Mouse (Mus musculus) adrenal gland, adult 18-20 months (tissue): Measurements from ENCODE around the gene Csrnp1. TPM values are rescaled to one million over a fixed set of nuclear protein-coding genes. Genes with fewer than 3 reads are reported as not detected.
A peak's percentile ranks its signal among the peaks of the same experiment; 100 is the strongest.

Source experiments
- DNase-seq, 2 experiments: peaks; one replicate each; pipeline ENCODE4 v3.0.0; 2021 to 2022; ENCODE audit warnings: low spot score in 2 of 2
- total RNA-seq, 2 experiments: library from RNA; stranded (reverse); gene quantifications; 1 replicate in 1 of 2; 2 replicates in 1 of 2; pipeline ENCODE4 v1.2.3; 2021

Csrnp1 gene
- total RNA-seq, 2 experiments from 2014 or later: 13.8 to 19.3 TPM

DNA sequence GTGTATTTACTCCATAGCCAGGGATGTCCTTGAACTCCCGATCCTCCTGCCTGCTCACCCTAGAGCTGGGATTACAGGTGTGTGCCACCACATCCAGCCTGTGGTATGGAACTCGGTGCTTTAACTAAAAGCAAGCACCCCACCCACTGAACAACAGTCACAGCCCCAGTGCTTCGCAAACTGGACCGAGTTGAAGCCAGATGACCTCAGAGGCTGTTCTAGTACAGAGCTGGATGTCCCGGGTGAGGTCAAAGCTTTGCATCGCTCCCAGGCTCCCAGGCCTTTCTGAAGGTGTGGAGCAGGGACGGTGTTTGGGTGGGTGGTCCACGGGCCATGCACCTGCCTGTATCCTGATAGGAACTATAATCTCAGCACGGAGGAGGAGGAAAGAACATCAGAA, 33.1 kb downstream of the Csrnp1 start:
- no peak for DNase-seq

DNA sequence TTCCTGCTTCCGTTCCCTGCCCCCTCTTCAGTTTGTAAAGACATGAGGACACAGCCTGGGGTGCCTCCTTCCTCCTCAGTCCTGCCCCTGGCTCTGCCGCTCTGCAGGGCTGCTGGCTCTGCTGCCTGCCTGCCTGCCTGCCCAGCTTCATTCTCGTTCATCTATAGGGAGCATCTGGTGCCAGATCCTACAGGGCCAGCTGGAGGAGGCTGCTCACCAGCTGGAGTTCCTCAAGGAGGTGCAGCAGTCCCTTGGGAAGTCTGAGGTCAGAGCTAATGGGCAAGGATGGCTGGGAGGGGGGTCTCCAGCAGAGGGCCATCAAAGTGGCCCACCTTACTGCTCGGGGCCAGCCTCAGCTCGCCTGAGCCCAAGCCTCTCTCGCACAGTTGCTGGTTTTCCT, 34.0 kb downstream of the Csrnp1 start:
- DNase-seq: no peak

DNA sequence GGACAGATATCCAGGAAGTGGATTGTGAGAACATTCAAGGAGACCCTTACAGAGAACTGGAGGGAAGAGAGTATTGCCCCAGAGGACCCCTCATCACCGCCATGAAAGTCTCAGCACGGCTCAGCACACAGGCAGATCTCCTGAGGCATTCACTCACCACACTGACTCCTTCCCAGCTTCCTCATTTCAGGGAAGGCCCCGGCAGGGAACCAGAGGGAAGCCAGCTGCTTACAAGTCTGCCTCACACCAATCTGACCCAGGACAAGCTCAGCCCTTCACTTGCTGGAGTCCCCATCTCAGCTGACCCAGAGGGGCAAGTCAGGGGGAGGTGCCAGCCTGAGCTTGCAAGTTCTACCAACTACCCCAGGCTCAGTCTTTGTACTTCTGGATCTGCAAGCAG, 35.7 kb downstream of the Csrnp1 start:
- no peak for DNase-seq

DNA sequence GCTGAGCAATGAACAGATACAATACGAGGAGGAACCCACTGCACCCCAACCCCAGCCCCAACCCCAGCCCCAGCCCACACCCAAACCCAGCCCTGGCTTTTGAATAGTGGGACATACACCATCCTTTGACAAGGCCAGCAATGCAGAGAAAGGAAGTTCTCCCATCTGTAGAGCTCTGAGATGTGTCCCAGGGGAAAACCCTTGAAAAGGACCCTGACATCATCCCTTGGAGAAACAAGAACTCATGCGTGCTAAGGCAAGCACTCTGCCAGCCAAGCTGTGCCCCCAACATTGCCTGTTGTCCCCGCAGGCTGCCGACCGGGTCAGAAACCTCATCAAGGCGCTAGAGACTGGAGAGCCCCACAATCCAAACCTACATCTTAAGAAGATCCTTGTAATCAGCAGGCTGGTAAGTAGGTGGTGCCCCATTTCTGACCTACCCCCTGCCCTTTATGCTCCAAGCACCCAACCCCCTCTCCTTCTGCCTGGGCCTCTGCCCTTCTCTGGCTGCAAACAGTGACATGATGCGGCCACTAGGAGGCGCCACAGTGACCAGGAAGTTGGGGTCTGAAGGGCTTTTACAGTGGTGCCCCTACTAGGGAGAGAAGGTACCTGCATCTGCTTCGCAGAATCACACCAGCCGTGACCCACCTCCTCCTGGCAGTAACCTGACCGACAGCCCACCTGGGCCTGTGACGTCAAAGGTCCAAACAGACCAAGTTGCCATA, 39.1 kb downstream of the Csrnp1 start:
- DNase-seq: peak in 1 of 2 experiments; percentile 39

DNA sequence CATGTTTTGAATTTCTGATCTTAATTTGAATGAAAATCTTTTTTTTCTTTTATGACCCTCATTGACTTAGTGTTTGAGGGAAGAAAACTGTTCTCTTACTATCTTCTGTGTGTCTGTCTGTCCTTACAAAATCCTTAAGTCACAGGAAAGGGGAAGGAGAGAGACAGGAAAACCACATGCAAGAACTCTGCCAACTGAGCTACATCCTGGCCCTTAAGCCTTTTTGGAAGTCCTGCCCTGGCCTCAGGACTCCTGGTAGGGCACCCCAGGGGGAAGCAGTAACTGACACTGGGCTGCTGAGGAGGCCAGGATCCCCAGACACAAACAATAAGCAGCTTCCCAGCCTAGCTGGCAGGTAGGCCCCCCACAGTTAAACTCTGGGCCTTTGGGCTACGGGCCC, 41.1 kb downstream of the Csrnp1 start:
- DNase-seq: no peak

DNA sequence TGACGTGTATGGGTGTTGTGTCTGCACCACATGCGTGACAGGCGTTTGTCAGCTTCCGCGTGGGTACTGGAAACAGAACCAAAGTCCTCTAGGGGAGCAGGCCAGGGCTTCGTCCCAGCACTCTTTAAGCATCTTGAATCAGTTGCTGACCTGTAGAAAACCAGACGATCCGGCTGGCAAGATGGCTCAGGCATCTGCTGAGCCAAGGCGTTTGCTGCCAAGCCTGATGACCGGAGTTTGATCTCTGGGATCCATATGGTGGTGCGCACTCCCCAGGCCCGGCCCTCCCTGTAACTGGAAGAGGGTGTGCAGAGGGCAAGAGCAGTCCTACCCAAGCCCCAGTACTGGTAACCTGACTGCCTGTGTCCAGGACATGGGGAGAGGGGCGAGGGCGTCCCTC, 42.6 kb downstream of the Csrnp1 start:
- no peak for DNase-seq

DNA sequence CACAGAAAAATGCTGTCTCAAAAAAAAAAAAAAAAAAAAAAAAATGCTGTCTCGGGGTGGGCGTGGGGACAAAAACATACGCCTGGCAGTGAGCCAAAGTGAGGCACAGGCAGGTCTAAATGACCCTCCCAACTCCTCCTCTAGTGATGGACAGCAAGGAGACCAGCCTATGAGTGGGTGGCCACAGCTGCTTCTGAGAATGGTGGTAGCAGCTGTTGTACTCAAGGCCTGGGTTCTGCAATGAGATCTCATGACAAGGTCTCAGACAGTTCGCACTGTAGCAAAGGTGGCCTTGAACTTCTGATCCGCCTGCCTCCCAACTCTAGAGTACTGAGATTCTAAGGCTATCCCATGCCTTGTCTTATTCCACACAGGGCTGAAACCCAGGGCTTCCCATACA, 43.1 kb downstream of the Csrnp1 start:
- DNase-seq: no peak

DNA sequence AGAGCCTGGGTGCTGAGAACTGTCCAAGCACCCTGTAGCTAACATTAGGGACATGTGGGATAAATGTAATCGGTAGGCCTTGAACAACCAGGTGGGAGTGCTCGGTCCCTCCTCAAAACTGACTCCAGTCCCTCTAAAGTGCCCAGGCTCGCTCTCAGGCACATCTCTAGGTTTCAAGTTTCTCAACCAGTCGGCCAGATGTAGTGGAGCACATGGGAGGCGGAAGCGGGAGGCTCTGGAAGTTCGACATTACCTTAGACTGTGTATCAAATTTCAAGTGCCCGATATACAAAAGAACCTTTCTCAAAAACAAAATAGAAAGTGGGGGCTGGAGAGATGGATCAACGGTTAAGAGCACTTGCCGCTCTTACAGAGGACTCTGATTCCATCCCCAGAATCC, 44.8 kb downstream of the Csrnp1 start:
- DNase-seq: no peak

DNA sequence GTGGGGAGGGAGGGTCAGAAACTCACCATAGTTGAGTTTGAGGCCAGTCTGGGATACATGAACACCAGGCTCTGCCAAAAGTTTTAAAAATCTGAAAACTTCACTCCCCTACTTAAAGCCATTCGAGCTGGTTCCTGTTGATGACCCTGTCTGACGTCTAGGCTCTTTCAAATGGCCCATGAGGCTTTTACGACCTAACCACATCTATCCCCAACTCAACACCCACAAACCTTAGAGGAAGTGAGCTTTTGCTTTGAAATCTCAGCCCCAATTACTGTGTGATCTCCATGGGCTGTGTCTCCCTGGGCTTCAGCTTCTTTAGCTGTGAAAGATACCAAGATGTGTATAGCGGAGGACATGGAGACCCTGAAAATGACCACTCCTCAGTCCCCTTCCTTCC, 46.0 kb downstream of the Csrnp1 start:
- DNase-seq: no peak

DNA sequence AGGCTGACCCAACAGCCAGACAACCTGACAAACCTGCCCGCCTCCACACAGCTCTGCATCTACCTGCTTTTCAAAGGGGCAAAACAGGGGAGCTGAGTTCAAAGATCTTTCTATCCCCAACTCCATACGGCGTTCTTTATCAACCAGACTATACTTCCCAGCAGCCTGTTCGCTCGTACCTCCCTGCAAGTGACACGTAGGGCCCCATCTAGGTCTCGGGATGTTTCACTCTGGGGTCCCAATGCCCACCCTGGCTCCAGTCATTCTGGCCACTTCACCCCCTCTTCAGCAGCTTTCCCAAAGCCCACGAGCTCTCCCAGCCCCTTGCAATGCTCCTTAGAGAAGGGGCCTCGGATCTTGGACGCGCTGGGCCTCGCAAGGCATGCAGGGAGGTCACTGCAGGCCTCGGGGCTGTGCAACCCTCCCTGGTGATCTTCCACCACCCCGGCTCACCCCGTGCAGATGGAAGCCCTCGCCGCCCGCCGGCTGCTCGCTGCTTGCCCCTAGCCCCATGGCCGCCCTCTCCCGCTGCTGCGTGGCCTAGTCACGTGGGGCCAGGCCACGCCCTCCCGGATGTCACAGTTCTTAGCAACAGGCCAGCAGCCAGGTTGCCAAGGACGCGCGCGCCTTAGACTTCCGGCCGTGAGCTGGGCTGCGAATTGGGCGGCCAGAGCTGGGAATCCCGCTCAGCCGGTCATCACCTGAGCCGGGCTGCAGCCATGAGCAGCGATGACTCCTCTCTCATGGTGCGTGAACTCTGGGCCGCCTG, 47.3 kb downstream of the Csrnp1 start, which contains the start of the genes Gorasp1 and Ttc21a:
Gene Gorasp1, minus strand, starts transcription at position 561 of the 769 bp plus-strand sequence.
Gene Ttc21a, plus strand, starts transcription at position 602 of the 769 bp plus-strand sequence.
- peak; percentile 92 to 97 for DNase-seq

DNA sequence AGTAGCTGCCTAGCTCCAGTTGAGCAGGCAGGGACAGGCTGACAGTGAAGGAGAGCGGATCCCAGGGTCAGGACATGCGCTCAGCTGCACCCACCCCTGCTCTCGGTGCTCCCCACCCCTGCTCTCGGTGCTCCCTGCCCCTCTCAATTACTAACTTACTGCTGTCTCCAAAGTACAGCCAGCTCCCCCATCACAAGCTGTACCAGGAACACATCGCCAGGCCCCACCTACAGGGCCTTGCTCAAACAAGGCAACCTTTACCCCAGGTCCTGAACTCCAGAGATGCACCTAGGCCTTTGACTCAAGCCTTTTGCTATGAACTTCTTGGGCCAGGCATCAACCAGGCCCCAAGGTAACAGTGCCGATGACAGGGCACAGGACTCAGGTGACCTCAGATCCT, 50.8 kb downstream of the Csrnp1 start:
- no peak for DNase-seq

DNA sequence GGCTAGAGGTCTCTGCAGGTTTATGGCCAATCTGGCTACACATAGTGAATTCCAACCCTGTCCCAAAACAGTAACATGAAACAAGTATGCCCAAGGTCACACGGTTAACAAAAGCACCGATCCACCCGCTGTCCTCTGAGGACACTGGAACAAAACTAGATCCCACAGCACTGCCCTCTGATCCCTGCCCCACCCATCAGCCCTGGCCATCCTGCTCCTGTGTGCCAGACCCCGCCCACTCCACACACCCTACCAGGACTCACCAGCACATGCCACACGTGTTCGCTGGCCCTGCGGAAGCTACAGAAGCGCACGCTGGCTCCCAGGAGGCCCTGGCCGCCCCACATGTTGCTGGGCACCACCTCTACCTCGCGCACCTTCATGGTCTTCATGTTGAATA, 52.1 kb downstream of the Csrnp1 start:
- DNase-seq: no peak

DNA sequence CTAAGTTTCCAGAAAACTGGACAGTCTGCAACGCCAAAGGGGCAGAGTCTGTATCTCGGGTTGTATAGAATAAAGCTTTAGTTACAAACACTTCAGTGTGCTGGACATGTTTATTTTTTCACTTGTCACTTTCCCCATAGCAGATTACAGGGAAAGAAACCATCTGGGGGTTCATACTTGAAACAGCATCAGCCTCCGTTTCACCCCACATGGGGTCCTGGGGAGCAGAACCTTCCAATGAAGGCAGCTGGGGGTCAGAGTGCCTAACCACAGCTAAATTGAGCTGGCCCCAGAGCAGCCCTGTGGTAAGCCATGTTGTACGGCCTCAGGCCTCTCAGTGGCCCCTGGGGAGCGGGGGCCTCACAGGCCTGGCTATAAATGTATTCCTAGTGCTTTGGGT, 58.0 kb downstream of the Csrnp1 start:
- no peak for DNase-seq

DNA sequence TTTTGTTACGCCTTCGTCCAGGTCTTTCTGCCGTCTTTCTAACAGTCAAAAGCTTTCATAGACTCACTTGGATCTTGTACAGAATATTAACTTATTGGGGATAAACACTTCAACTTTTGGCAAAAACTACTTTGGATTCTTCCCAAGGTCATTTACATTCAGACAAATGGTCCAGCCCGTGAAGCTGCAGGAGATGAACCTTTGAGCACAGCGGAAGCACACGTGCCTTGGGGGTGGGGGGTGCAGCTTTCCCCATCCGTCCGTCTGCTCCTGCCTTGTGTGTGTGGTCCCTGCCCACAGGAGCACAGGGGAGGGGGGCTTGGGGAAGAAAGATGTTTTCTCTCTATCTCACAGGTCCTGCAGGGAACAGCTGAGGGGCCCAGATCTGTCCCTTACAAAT, 58.7 kb downstream of the Csrnp1 start:
- DNase-seq: no peak

DNA sequence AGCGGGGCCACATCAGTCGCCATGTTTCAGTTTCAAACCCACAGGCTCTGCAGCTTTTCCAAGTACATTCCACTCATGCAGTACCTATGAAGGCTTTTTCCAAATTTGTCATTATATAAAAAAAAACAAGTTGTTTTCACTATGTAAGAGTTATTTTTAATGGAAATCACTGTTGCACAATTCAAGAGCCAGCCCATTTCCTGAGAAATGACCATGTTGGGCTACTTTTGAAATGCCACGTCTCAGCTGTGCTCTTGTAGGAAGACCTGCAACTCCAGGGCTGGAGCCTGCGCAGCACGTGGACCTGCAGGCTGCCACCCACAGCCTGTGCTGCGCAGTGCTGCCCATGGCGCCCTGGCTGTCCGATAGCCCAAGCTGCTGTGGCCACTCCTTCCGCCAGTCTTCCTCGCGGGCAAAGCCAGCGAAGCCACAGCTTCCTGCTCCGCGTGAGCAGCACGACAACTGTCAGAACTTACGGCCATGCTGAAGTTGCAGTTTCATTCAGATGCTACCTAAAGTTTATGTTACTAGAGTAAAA, 59.3 kb downstream of the Csrnp1 start:
- DNase-seq: no peak

DNA sequence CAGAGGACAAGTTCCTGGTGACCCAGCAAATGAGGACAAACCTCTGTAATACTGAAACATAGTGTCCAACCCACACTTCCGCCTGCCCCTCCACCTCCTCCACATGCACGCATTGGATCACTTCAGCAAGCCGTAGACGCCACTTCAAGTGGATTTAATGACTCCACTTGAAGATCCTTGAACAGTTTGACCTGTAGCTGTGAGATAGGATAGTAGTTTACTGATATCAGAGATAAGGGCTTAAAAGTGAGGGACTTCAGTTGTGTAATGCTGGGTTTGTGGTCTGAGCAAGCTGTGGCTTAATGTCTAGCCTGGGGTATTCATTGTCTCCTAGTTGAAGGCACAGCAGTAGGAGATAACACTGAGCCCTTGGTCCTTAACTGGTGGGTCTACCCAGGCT, 61.0 kb downstream of the Csrnp1 start:
- no peak for DNase-seq

Other genes with a start within 250 kb of the Csrnp1 start
- gene Scn11a, start 159.2 kb downstream of the Csrnp1 start, total RNA-seq: not detected
- 10 to 100 TPM; 46.5 to 52.9 TPM for gene Wdr48, start 89.8 kb downstream of the Csrnp1 start, total RNA-seq
- 10 to 100 TPM; 20.7 to 23.0 TPM for gene Gorasp1, start 47.1 kb downstream of the Csrnp1 start, total RNA-seq
- gene Ttc21a, start 47.1 kb downstream of the Csrnp1 start, total RNA-seq: under 1 TPM in 1 of 2 experiments, not detected in 1; 0.43 TPM
- gene Xirp1, start 38.9 kb upstream of the Csrnp1 start, total RNA-seq: under 1 TPM in 1 of 2 experiments, not detected in 1; 0.80 TPM
- 1 to 10 TPM; 2.8 to 3.4 TPM for gene Cx3cr1, start 85.2 kb upstream of the Csrnp1 start, total RNA-seq
- not detected for gene Ccr8, start 107.5 kb upstream of the Csrnp1 start, total RNA-seq
- gene Slc25a38, start 125.7 kb upstream of the Csrnp1 start, total RNA-seq: 10 to 100 TPM; 27.3 to 30.0 TPM
- 100 to 1,000 TPM; 726 to 738 TPM for gene Rpsa, start 143.0 kb upstream of the Csrnp1 start, total RNA-seq
- not detected for gene Mobp, start 165.0 kb upstream of the Csrnp1 start, total RNA-seq